Mouse (Mus musculus): ENCODE measurements at regions not wholly inside any gene's neighbourhood (a gene's known extent, or its start where the extent isn't known, plus 50 kb on each side); places are given as distances from the start of the nearest gene placed in this dataset.
A peak's percentile ranks its signal among the peaks of the same experiment; 100 is the strongest.

DNA sequence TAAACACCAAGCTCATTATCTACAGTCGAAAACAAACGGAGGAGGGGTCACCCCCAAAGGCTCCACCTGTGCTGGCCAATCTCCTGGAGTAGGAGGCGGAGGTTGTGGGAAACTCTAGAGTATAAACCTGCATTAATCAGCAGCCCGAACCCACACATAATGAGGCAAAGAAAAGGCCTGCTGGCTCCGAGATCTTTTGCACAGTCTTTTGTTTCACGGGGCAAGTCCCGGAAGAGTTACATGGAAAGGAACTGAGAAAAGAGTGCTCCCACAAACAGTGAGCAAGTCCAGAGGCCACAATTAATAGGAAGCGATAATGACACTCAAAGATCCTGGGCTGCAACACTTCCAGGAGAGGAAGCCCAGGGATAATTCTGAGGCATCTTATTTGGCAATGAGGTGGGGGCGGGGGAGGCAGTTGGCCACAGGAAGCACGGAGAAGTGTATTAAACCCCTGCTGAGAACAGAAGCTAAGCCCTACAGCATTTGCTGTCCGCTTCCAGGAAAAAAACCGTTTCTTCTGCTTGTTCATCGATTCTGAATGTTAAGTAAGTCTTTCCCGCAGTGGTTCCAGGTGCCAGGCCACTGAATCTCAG is 59.1 kb upstream of the Mamdc2 start:
- DNase-seq, result peak; percentile 55

Data from retina, postnatal 1 day (tissue).